Mouse (Mus musculus): Measurements from ENCODE around the gene Jagn1. TPM values are rescaled to one million over a fixed set of nuclear protein-coding genes. Genes with fewer than 3 reads are reported as not detected.

Gene Jagn1
- polyA plus RNA-seq, 1 experiment from 2014 or later: 76.4 TPM

GRCm38 (mm10) chr6:113483729-113484128, 41.4 kb downstream of the Jagn1 start:
- 9% methylated on average over 10 of the region's 10 CpGs for WGBS
- no peak for TF ChIP-seq CTCF (IDR thresholded peaks at IDR 0.05; ENCODE audit: low read depth)
- Histone ChIP-seq H3K9me3 (ENCODE audit: low read depth, low read length) (no peaks in the 10 kb centered on the region), H3K4me2 (peak overlapping the region; percentile 77), H3K4me1 (ENCODE audit: insufficient read depth) (no peaks in the 10 kb centered on the region), H3K27me3 (ENCODE audit: insufficient read depth, low read length) (peaks cover 22% of the 10 kb centered on the region), H3K9ac (peak overlapping the region; percentile 62), H3K27ac (ENCODE audit: low read depth) (peak overlapping the region; percentile 81), H3K36me3 (ENCODE audit: insufficient read depth) (0 out of 2 replicates have a peak, but pooled peaks cover 2% of the 10 kb centered on the region), H3K4me3 (ENCODE audit: low read depth, low read length) (peak overlapping the region; percentile 46)
- ATAC-seq (ENCODE audit: insufficient read depth): peak; percentile 54; the same call in 1 of the 2 replicates
- peak; percentile 40 for DNase-seq

GRCm38 (mm10) chr6:113487125-113487576, 44.8 kb downstream of the Jagn1 start:
- no peaks in the 10 kb centered on the region for H3K4me1 ChIP-seq (ENCODE audit: insufficient read depth)
- ATAC-seq (ENCODE audit: insufficient read depth) (no peak), DNase-seq (peak; percentile 52)
- no peak overlapping the region for H3K27ac ChIP-seq (ENCODE audit: low read depth)
- 0 out of 2 replicates have a peak, but pooled peaks cover 3% of the 10 kb centered on the region for H3K36me3 ChIP-seq (ENCODE audit: insufficient read depth)
- 47% methylated on average over 7 of the region's 7 CpGs for WGBS
- H3K27me3 ChIP-seq (ENCODE audit: insufficient read depth, low read length): peaks cover 8% of the 10 kb centered on the region
- H3K9ac ChIP-seq: no peak overlapping the region
- no peak for TF ChIP-seq CTCF (IDR thresholded peaks at IDR 0.05; ENCODE audit: low read depth)
- H3K9me3 ChIP-seq (ENCODE audit: low read depth, low read length): no peaks in the 10 kb centered on the region
- H3K4me3 ChIP-seq (ENCODE audit: low read depth, low read length): no peak overlapping the region
- H3K4me2 ChIP-seq: no peak overlapping the region

DNA sequence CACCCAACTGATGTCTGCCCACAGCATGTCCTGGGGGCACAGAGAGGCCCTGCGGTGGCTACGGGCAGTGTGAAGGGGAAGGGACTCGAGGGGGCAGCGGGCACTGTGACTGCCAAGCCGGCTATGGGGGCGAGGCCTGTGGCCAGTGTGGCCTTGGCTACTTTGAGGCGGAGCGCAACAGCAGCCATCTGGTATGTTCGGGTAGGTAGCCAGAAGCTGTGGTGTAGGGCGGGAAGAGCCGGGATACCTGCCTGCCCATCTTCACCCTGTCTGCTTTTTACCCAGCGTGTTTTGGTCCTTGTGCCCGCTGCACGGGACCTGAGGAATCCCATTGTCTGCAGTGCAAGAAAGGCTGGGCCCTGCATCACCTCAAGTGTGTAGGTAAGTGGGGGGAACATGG, 47.0 kb downstream of the Jagn1 start:
- Histone ChIP-seq H3K9me3 (ENCODE audit: low read depth, low read length) (no peaks in the 10 kb centered on the region), H3K27ac (ENCODE audit: low read depth) (no peak overlapping the region), H3K4me3 (ENCODE audit: low read depth, low read length) (no peak overlapping the region), H3K27me3 (ENCODE audit: insufficient read depth, low read length) (0 out of 2 replicates have a peak, but pooled peaks cover 2% of the 10 kb centered on the region), H3K9ac (no peak overlapping the region), H3K4me1 (ENCODE audit: insufficient read depth) (no peaks in the 10 kb centered on the region), H3K36me3 (ENCODE audit: insufficient read depth) (0 out of 2 replicates have a peak, but pooled peaks cover 3% of the 10 kb centered on the region), H3K4me2 (no peak overlapping the region)
- 89% methylated on average over 14 of the region's 14 CpGs for WGBS
- no peak for ATAC-seq (ENCODE audit: insufficient read depth)
- no peak for TF ChIP-seq CTCF (IDR thresholded peaks at IDR 0.05; ENCODE audit: low read depth)
- no peak for DNase-seq

GRCm38 (mm10) chr6:113492101-113492864, 49.9 kb downstream of the Jagn1 start:
- ATAC-seq (ENCODE audit: insufficient read depth): no peak
- H3K27ac ChIP-seq (ENCODE audit: low read depth): no peak overlapping the region
- TF ChIP-seq CTCF (IDR thresholded peaks at IDR 0.05; ENCODE audit: low read depth): no peak
- WGBS: 68% methylated on average over 24 of the region's 24 CpGs
- H3K4me3 ChIP-seq (ENCODE audit: low read depth, low read length): no peak overlapping the region
- H3K36me3 ChIP-seq (ENCODE audit: insufficient read depth): 0 out of 2 replicates have a peak, but pooled peaks cover 3% of the 10 kb centered on the region
- no peak overlapping the region for H3K4me2 ChIP-seq
- no peaks in the 10 kb centered on the region for H3K9me3 ChIP-seq (ENCODE audit: low read depth, low read length)
- no peaks in the 10 kb centered on the region for H3K4me1 ChIP-seq (ENCODE audit: insufficient read depth)
- no peak for DNase-seq
- peaks cover 20% of the 10 kb centered on the region for H3K27me3 ChIP-seq (ENCODE audit: insufficient read depth, low read length)
- no peak overlapping the region for H3K9ac ChIP-seq

GRCm38 (mm10) chr6:113494258-113494788, 52.0 kb downstream of the Jagn1 start:
- no peak overlapping the region for H3K27ac ChIP-seq (ENCODE audit: low read depth)

DNA sequence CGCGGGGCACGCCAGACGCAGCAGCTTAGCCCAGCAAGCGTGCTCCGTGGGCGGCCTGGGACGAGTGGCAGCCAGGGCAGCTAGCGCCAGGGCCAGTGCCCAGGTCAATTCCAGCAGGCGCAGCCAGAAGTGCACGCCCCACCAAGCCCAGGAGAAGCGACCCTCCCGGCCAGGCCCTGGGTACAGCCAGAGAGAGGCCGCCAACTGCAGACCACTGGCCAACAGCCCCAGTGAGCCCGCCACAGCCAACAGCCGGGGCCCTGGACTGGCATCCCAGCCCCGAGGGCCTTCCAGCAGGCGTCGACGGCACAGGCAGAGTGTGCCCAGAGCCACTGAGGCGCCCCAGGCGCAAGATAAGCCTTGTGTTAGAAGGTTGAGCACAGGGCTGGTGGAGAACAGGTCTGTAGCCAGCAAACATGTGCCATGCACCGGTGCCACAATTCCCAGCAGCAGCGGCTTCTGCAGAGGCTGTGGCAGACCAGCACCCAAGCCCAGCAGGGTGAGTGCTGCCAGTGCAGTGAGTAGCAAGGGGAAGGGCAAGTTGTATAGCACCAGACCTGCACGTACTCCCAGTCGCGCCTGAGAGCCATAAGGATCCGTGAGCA, 52.8 kb downstream of the Jagn1 start:
- Histone ChIP-seq H3K4me1 (ENCODE audit: insufficient read depth) (no peaks in the 10 kb centered on the region), H3K4me3 (ENCODE audit: low read depth, low read length) (peak overlapping the region; percentile 44), H3K4me2 (peak overlapping the region; percentile 70), H3K9me3 (ENCODE audit: low read depth, low read length) (no peaks in the 10 kb centered on the region), H3K27me3 (ENCODE audit: insufficient read depth, low read length) (peaks cover 22% of the 10 kb centered on the region), H3K36me3 (ENCODE audit: insufficient read depth) (no peaks in the 10 kb centered on the region), H3K9ac (no peak overlapping the region), H3K27ac (ENCODE audit: low read depth) (no peak overlapping the region)
- DNase-seq (no peak), ATAC-seq (ENCODE audit: insufficient read depth) (peak; percentile 4; the same call in 1 of the 2 replicates)
- WGBS: 34% methylated on average over 28 of the region's 28 CpGs
- TF ChIP-seq CTCF (IDR thresholded peaks at IDR 0.05; ENCODE audit: low read depth): no peak

More at GRCm38 (mm10) chr6:113494258-113494788, 52.0 kb downstream of the Jagn1 start:
- Histone ChIP-seq H3K27me3 (ENCODE audit: insufficient read depth, low read length) (peaks cover 20% of the 10 kb centered on the region), H3K9me3 (ENCODE audit: low read depth, low read length) (no peaks in the 10 kb centered on the region), H3K36me3 (ENCODE audit: insufficient read depth) (no peaks in the 10 kb centered on the region), H3K4me1 (ENCODE audit: insufficient read depth) (no peaks in the 10 kb centered on the region), H3K4me2 (peak overlapping the region; percentile 70), H3K9ac (peak overlapping the region; percentile 41), H3K4me3 (ENCODE audit: low read depth, low read length) (peak overlapping the region; percentile 44)
- peak; percentile 87 for ATAC-seq (ENCODE audit: insufficient read depth)
- TF ChIP-seq CTCF (IDR thresholded peaks at IDR 0.05; ENCODE audit: low read depth): peak; percentile 63
- WGBS: under 1% methylated on average over 54 of the region's 54 CpGs
- peak; percentile 82 for DNase-seq

Small RNA genes lying within 50 kb of the gene (microRNA-seq; reads per million reads assigned to microRNA genes)
- not detected for gene Gm24387 (ENCODE audit: borderline number of aligned reads)

Other genes starting within 250 kb of the Jagn1 start
- gene Lhfpl4, start 247.2 kb upstream of the Jagn1 start, polyA plus RNA-seq (2014; fragmentation: Nextera tagmentation; extraction: Ambion mirVana): 0.61 and 0.80 TPM in 2 replicates
- gene Mtmr14, start 204.7 kb upstream of the Jagn1 start, polyA plus RNA-seq (2014; fragmentation: Nextera tagmentation; extraction: Ambion mirVana): 41.1 and 47.0 TPM in 2 replicates
- gene Cpne9, start 160.3 kb upstream of the Jagn1 start, polyA plus RNA-seq (2014; fragmentation: Nextera tagmentation; extraction: Ambion mirVana): not detected in 2 replicates
- gene Brpf1, start 135.4 kb upstream of the Jagn1 start, polyA plus RNA-seq (2014; fragmentation: Nextera tagmentation; extraction: Ambion mirVana): 24.6 and 26.4 TPM in 2 replicates
- 16.9 and 17.7 TPM in 2 replicates for gene Ogg1, start 115.6 kb upstream of the Jagn1 start, polyA plus RNA-seq (2014; fragmentation: Nextera tagmentation; extraction: Ambion mirVana)
- gene Camk1, start 98.6 kb upstream of the Jagn1 start, polyA plus RNA-seq (2014; fragmentation: Nextera tagmentation; extraction: Ambion mirVana): 109 and 110 TPM in 2 replicates
- gene Tada3, start 64.7 kb upstream of the Jagn1 start, polyA plus RNA-seq (2014; fragmentation: Nextera tagmentation; extraction: Ambion mirVana): 45.9 and 49.4 TPM in 2 replicates
- 211 and 214 TPM in 2 replicates for gene Arpc4, start 64.5 kb upstream of the Jagn1 start, polyA plus RNA-seq (2014; fragmentation: Nextera tagmentation; extraction: Ambion mirVana)
- 2.2 and 2.5 TPM in 2 replicates for gene Ttll3, start 53.3 kb upstream of the Jagn1 start, polyA plus RNA-seq (2014; fragmentation: Nextera tagmentation; extraction: Ambion mirVana)
- 15.7 and 18.8 TPM in 2 replicates for gene Rpusd3, start 23.2 kb upstream of the Jagn1 start, polyA plus RNA-seq (2014; fragmentation: Nextera tagmentation; extraction: Ambion mirVana)
- gene Cidec, start 6.8 kb upstream of the Jagn1 start, polyA plus RNA-seq (2014; fragmentation: Nextera tagmentation; extraction: Ambion mirVana): not detected in 2 replicates
- 12.0 and 12.2 TPM in 2 replicates for gene Il17re, start 15.9 kb downstream of the Jagn1 start, polyA plus RNA-seq (2014; fragmentation: Nextera tagmentation; extraction: Ambion mirVana)
- gene Il17rc, start 28.9 kb downstream of the Jagn1 start, polyA plus RNA-seq (2014; fragmentation: Nextera tagmentation; extraction: Ambion mirVana): 7.7 and 9.1 TPM in 2 replicates
- gene Creld1, start 40.7 kb downstream of the Jagn1 start, polyA plus RNA-seq (2014; fragmentation: Nextera tagmentation; extraction: Ambion mirVana): 20.7 and 27.0 TPM in 2 replicates
- gene Prrt3, start 59.4 kb downstream of the Jagn1 start, polyA plus RNA-seq (2014; fragmentation: Nextera tagmentation; extraction: Ambion mirVana): 0.05 and 0.16 TPM in 2 replicates
- gene Emc3, start 89.1 kb downstream of the Jagn1 start, polyA plus RNA-seq (2014; fragmentation: Nextera tagmentation; extraction: Ambion mirVana): 92.8 and 97.6 TPM in 2 replicates
- gene Fancd2, start 89.1 kb downstream of the Jagn1 start, polyA plus RNA-seq (2014; fragmentation: Nextera tagmentation; extraction: Ambion mirVana): 15.4 and 15.7 TPM in 2 replicates
- 0.17 TPM in 1 of 2 replicates, not detected in the other for gene Fancd2os, start 158.1 kb downstream of the Jagn1 start, polyA plus RNA-seq (2014; fragmentation: Nextera tagmentation; extraction: Ambion mirVana)
- 227 and 239 TPM in 2 replicates for gene Brk1, start 162.2 kb downstream of the Jagn1 start, polyA plus RNA-seq (2014; fragmentation: Nextera tagmentation; extraction: Ambion mirVana)
- 42.2 and 42.7 TPM in 2 replicates for gene Vhl, start 181.4 kb downstream of the Jagn1 start, polyA plus RNA-seq (2014; fragmentation: Nextera tagmentation; extraction: Ambion mirVana)
- 3.1 and 3.6 TPM in 2 replicates for gene Irak2, start 195.9 kb downstream of the Jagn1 start, polyA plus RNA-seq (2014; fragmentation: Nextera tagmentation; extraction: Ambion mirVana)

All from lung, embryonic 14.5 days (tissue).